Mouse (Mus musculus) neural tube, embryonic 13.5 days (tissue): ENCODE measurements around the gene Cstf1. TPM values are rescaled to one million over a fixed set of nuclear protein-coding genes. Genes with fewer than 3 reads are reported as not detected.

ENCODE experiments used
- ATAC-seq: fragments of 200-750 bp; cut with Nextera tagmentation; 2 replicates; pipeline ENCODE4 v1.8.0; 2017; ENCODE audit warnings: low read depth, mild to moderate bottlenecking, moderate TSS enrichment, moderate library complexity
- H3K27ac ChIP-seq: fragments of 300-500 bp; sonication (generic); replicated peaks from 2 replicates; pipeline ENCODE4 v1.5.1; 2015; ENCODE audit warnings: moderate library complexity, mild to moderate bottlenecking, inconsistent platforms
- H3K27me3 ChIP-seq: fragments of 300-500 bp; sonication (generic); 2 replicates; pipeline ENCODE4 v1.6.1; 2015; ENCODE audit warnings: mild to moderate bottlenecking, inconsistent platforms
- H3K36me3 ChIP-seq: fragments of 300-500 bp; sonication (generic); 2 replicates; pipeline ENCODE4 v1.6.1; 2015; ENCODE audit warnings: mild to moderate bottlenecking, inconsistent platforms
- H3K4me1 ChIP-seq: fragments of 300-500 bp; sonication (generic); replicated peaks from 2 replicates; pipeline ENCODE4 v1.6.1; 2015; ENCODE audit warnings: inconsistent platforms
- H3K4me2 ChIP-seq: fragments of 300-500 bp; sonication (generic); 2 replicates; pipeline ENCODE4 v1.6.1; 2015; ENCODE audit warnings: inconsistent platforms, mild to moderate bottlenecking, moderate library complexity
- H3K4me3 ChIP-seq: fragments of 300-500 bp; sonication (generic); 2 replicates; pipeline ENCODE4 v1.5.1; 2015; ENCODE audit warnings: mild to moderate bottlenecking, inconsistent platforms
- H3K9ac ChIP-seq: fragments of 300-500 bp; sonication (generic); 2 replicates; pipeline ENCODE4 v1.6.1; 2015; ENCODE audit warnings: moderate library complexity, mild to moderate bottlenecking, inconsistent platforms
- H3K9me3 ChIP-seq: fragments of 300-500 bp; sonication (generic); 2 replicates; pipeline ENCODE4 v1.6.1; 2016; ENCODE audit warnings: inconsistent platforms
- WGBS: fragments of 180-500 bp; shearing (Covaris S2); methylation state at CpG from one replicate; pipeline ENCODE4 v1.1.7; 2015; 5-methylcytosine and 5-hydroxymethylcytosine counted together
- polyA plus RNA-seq: library from polyadenylated mRNA; unstranded; fragments of >200 nt; fragmentation: Nextera tagmentation; extraction: Ambion mirVana; gene quantifications from 2 replicates; pipeline ENCODE4 v1.2.1, GENCODE M21; 2015

The Cstf1 gene
- polyA plus RNA-seq, 1 experiment from 2014 or later, result 26.3 TPM

DNA sequence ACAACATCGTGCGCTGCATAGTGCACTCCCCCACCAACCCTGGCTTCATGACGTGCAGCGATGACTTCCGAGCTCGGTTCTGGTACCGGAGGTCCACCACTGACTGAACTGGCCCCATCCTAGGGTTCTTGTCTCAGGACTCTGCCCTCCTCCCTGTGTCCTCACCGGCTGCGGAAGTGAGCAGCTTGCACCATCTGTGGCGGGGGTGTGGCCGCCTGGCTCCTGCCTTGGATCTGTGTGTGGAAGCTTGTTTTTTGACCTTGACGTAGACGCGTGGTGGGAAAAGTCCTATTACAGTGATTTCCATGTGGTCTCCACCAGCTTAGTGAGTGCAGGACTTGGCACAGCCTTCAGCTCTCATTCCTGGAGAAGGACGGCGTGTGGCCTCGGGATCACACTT lies 10.0 kb downstream of the Cstf1 start:
- Histone ChIP-seq H3K27me3 (no peaks in the 10 kb centered on the region), H3K27ac (no peak overlapping the region), H3K4me1 (peaks cover 3% of the 10 kb centered on the region; the same call in 1 of the 2 replicates), H3K4me2 (no peak overlapping the region), H3K4me3 (no peak overlapping the region), H3K9ac (no peak overlapping the region), H3K9me3 (no peaks in the 10 kb centered on the region), H3K36me3 (peaks cover 76% of the 10 kb centered on the region)
- WGBS, result 95% methylated on average over 17 of the region's 17 CpGs
- no peak for ATAC-seq

DNA sequence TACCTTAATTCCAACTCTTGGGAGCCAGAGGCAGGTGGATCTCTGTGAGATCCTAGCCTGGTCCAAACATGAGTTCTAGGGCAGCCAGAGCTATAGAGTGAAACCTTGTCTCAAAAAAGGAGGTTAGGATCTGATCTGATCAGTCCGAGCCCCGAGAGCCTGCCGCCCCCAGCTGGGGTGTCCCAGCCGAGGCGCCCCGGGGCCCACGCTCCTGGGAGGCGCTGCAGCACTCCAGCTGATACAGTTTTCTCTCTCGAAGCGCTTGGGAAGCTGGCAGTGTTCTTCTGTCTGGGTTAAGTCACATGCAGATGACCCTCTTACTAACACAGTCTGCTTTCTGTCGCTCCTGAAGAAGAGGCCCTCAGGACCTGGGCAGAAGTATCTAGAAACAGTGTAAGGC lies 10.9 kb downstream of the Cstf1 start:
- 95% methylated on average over 11 of the region's 11 CpGs for WGBS
- Histone ChIP-seq H3K4me2 (no peak overlapping the region), H3K9ac (no peak overlapping the region), H3K9me3 (no peaks in the 10 kb centered on the region), H3K36me3 (peaks cover 68% of the 10 kb centered on the region), H3K4me3 (no peak overlapping the region), H3K4me1 (peaks cover 3% of the 10 kb centered on the region; the same call in 1 of the 2 replicates), H3K27ac (no peak overlapping the region), H3K27me3 (no peaks in the 10 kb centered on the region)
- no peak for ATAC-seq

DNA sequence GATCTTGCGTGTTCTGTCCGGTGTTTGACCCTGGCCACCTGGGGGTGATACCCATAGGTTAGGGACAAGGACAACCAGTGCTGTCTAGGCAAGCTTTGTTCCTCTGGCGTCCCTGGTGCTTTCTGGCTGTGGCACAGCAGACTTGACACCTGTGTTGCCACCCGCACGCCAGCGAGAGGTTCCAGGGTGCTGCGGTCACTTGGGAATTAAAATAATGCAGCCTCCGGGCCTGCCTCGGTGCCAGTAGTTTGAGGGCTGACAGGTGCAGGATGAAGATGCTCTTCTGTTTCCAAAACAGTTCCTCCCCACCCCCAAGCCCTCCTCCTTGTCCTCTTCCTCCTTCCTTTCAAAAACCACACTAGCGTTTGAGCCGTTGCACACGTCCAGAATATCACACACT lies 11.4 kb downstream of the Cstf1 start:
- Histone ChIP-seq H3K9me3 (no peaks in the 10 kb centered on the region), H3K27ac (no peak overlapping the region), H3K4me2 (no peak overlapping the region), H3K9ac (no peak overlapping the region), H3K27me3 (no peaks in the 10 kb centered on the region), H3K36me3 (peaks cover 63% of the 10 kb centered on the region), H3K4me1 (peaks cover 3% of the 10 kb centered on the region; the same call in 1 of the 2 replicates), H3K4me3 (no peak overlapping the region)
- no peak for ATAC-seq
- WGBS, result 88% methylated on average over 12 of the region's 12 CpGs

DNA sequence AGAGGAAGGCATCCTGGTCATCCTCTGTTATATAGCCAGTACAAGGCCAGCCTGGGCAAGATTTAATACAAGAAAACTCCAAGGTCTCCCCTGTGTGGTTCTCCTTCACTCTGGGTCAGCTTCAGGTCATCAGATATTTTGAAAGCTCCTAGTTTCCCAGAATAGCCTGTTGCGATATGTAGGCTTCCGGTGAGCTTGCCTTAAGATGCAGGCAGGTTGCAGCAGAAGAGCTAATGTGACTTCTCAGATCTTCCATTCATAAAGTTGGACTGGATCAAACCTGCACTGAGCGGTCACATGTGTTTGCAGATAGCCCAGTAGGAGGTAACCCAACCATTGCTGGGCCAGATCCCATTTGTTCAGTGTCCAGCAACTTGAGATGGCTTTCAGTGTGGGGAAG lies 14.2 kb downstream of the Cstf1 start:
- ATAC-seq, result no peak
- no peak overlapping the region for H3K9ac ChIP-seq
- no peak overlapping the region for H3K27ac ChIP-seq
- no peaks in the 10 kb centered on the region for H3K27me3 ChIP-seq
- H3K36me3 ChIP-seq, result peaks cover 35% of the 10 kb centered on the region
- no peaks in the 10 kb centered on the region for H3K4me1 ChIP-seq
- WGBS, result 92% methylated on average over 3 of the region's 3 CpGs
- H3K4me2 ChIP-seq, result no peak overlapping the region
- no peak overlapping the region for H3K4me3 ChIP-seq
- H3K9me3 ChIP-seq, result no peaks in the 10 kb centered on the region

DNA sequence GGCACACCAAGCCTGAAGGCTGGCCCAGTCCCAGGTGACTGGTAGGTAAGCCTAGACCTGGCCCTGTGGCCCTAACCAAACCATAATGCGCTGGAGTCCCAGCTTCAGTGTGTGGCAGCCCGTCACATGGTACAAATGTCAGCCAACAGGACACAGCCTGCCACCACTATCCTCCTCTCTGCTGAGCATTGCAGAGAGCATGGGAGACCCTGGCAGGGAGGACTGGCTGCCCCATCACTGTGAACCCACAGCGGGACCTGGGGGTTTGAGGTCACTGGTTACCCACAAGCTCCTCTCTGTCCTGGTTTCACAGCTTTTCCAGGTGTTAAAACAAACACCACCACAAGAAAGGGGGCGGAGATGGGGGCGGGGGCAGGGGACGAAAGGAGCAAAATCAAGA lies 19.9 kb downstream of the Cstf1 start:
- Histone ChIP-seq H3K4me1 (0 out of 2 replicates have a peak, but pooled peaks cover 2% of the 10 kb centered on the region), H3K27me3 (no peaks in the 10 kb centered on the region), H3K4me3 (no peak overlapping the region), H3K9ac (no peak overlapping the region), H3K27ac (no peak overlapping the region), H3K4me2 (no peak overlapping the region), H3K36me3 (no peaks in the 10 kb centered on the region), H3K9me3 (no peaks in the 10 kb centered on the region)
- no peak for ATAC-seq
- WGBS, result 40% methylated on average over 6 of the region's 6 CpGs

DNA sequence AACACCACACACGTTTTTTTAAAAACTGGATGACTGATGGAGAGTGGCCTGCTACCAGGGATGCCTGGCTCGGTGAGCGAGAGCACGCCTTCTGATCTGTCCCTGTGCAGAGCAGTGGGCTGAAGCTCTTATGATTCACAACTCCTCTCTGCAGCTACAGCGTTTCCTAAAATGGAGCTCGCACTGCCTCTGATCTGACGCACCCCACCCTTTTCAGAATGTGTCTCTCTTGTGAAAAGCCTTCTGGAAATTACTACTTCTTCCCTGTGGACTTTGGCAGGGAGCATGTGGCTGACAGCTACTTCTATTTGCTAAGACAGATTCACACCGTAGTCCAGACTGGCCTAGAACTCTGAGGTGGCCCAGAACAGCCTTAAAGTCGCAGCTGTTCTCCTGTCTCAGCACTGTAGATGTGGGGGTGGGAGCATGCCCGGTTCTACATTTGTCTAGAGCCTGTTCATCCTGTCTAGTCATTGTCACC lies 21.6 kb downstream of the Cstf1 start:
- H3K4me1 ChIP-seq, result peaks cover 6% of the 10 kb centered on the region; the same call in 1 of the 2 replicates
- no peaks in the 10 kb centered on the region for H3K9me3 ChIP-seq
- ATAC-seq, result no peak
- 75% methylated on average over 10 of the region's 10 CpGs for WGBS
- H3K36me3 ChIP-seq, result no peaks in the 10 kb centered on the region
- no peaks in the 10 kb centered on the region for H3K27me3 ChIP-seq
- no peak overlapping the region for H3K4me2 ChIP-seq
- H3K9ac ChIP-seq, result no peak overlapping the region
- no peak overlapping the region for H3K4me3 ChIP-seq
- H3K27ac ChIP-seq, result no peak overlapping the region

DNA sequence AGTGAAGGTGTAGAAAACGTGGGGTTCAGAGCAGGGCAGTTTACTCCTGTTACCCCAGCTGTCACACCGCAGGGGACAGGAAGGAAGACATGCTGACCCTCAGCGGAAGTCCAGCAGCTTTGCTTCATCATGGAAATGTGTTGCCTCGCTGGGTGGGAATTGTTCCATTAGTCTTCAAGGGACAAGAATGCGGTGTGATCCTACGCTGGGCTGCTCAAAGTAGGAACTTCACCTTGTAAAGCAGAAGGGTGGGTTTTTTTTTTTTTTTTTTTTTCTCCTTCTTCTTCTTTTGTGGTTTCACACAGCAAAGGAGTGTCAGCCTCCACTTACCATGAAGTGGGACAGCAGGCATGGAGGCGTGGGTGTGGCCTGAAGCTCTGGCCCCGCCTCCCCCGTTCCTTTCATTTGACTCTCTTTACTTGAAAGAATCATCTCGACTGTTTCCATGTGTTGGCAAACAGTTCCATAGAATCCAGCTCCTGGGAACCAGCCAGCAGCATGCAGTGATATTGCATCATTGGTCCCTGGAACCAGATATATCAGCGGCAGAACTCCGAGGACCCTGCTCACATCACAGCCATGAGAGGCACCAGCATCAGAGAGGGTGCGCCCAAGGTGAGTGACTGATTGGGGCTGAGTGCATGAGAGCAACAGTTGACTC lies 23.0 kb downstream of the Cstf1 start, which contains the start of gene Cass4:
Gene Cass4, plus strand, starts transcription at position 404 of the 661 bp plus-strand sequence.
- Histone ChIP-seq H3K9ac (no peak within 1 kb of the TSS), H3K4me1 (peaks cover 6% of the 10 kb centered on the region; the same call in 1 of the 2 replicates), H3K4me3 (no peak within 1 kb of the TSS), H3K9me3 (no peaks in the 10 kb centered on the region), H3K4me2 (no peak within 1 kb of the TSS), H3K36me3 (no peaks in the 10 kb centered on the region), H3K27me3 (no peaks in the 10 kb centered on the region), H3K27ac (no peak within 1 kb of the TSS)
- no peak for ATAC-seq
- WGBS, result 38% methylated on average over 13 of the region's 13 CpGs

DNA sequence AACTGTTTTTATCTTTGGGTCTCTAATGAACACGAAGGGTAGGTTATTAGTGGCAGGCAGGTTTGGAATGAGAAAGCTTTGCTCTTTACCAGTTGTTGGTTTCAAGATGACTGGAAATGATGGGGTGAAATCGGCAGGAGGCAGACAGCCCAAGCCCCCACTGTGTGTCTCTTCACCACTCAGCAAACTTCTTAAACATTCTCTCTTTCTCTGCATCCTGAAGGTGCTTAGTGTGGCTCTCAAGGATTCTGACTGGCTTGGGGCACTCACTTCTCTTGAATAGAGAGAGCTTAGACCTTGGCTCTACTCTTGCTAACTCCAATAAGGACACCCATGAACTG lies 23.5 kb downstream of the Cstf1 start:
- H3K27ac ChIP-seq, result no peak overlapping the region
- H3K36me3 ChIP-seq, result no peaks in the 10 kb centered on the region
- no peak overlapping the region for H3K4me3 ChIP-seq
- H3K9me3 ChIP-seq, result no peaks in the 10 kb centered on the region
- 80% methylated on average over 2 of the region's 2 CpGs for WGBS
- ATAC-seq, result no peak
- no peaks in the 10 kb centered on the region for H3K27me3 ChIP-seq
- H3K4me2 ChIP-seq, result no peak overlapping the region
- no peak overlapping the region for H3K9ac ChIP-seq
- peaks cover 6% of the 10 kb centered on the region; the same call in 1 of the 2 replicates for H3K4me1 ChIP-seq

DNA sequence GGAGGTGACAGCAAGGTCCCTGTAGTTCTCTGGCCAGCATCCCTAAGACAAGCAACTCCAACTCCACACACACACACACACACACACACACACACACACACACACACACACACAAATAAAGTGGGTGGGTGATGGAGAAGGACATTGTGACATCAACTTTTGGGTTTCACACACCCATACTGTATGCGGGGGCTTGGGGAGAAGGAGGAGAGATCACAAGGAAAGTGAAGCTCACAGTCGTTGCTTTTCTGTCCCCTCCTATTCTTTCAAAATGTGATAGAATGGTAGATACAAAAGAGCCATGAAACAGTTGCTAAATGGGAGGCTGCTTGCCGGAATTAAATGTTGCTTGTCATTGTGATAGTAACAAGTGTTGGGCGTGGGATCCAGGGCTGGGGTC lies 24.2 kb downstream of the Cstf1 start:
- H3K4me3 ChIP-seq, result no peak overlapping the region
- no peak overlapping the region for H3K4me2 ChIP-seq
- peaks cover 7% of the 10 kb centered on the region for H3K4me1 ChIP-seq
- WGBS, result 63% methylated on average over 4 of the region's 4 CpGs
- no peak for ATAC-seq
- no peaks in the 10 kb centered on the region for H3K27me3 ChIP-seq
- H3K9ac ChIP-seq, result no peak overlapping the region
- no peaks in the 10 kb centered on the region for H3K9me3 ChIP-seq
- H3K36me3 ChIP-seq, result no peaks in the 10 kb centered on the region
- H3K27ac ChIP-seq, result no peak overlapping the region

DNA sequence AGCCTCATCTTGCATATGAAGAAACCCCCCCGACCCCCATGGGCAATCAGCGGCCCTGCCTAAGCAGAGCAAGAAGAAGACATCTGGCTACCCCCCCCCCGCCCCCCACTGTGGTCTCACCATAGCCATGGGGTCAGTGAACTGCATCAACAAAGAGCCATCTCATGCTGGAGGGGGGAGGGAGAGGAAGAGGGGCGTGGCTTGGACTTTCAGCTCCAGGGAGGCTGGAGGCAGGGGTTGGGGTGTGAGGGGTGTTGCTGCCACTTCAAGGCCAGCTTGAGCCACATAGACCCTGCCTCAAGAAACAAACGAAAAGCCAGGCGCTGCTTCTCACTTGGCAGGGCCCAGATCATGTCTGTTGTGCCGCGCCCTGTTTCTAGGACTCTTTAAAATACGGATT lies 25.5 kb downstream of the Cstf1 start:
- Histone ChIP-seq H3K36me3 (no peaks in the 10 kb centered on the region), H3K4me3 (no peak overlapping the region)
- ATAC-seq, result no peak

DNA sequence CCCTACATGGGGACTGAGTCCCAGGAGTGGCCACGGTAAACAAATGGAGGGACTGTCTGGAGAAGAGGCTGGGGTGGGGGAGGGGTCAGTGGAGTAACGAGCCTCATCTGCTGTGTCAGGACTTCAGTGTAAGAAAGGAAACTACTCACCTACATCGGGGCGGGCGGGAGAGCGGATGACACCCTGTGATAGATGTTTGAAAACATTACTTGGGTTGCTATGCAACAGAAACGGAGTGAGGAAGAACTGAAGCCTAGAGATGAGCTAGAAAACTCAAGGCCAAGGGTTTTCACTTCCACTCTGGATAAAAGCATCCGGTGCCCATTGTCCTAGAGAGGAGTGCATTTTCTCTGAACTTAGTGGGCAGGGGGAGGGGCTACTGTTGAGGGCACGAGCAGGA lies 29.4 kb downstream of the Cstf1 start:
- 29% methylated on average over 9 of the region's 9 CpGs for WGBS
- ATAC-seq, result 0 out of 2 replicates have a peak, but pooled peaks have one; percentile 32
- Histone ChIP-seq H3K4me2 (no peak overlapping the region), H3K27me3 (no peaks in the 10 kb centered on the region), H3K9me3 (no peaks in the 10 kb centered on the region), H3K4me3 (no peak overlapping the region), H3K27ac (no peak overlapping the region), H3K9ac (no peak overlapping the region), H3K36me3 (no peaks in the 10 kb centered on the region), H3K4me1 (peaks cover 15% of the 10 kb centered on the region)

More for the DNA sequence above, 25.5 kb downstream of the Cstf1 start:
- peaks cover 15% of the 10 kb centered on the region for H3K4me1 ChIP-seq
- WGBS, result 39% methylated on average over 9 of the region's 9 CpGs
- H3K9ac ChIP-seq, result no peak overlapping the region
- no peak overlapping the region for H3K4me2 ChIP-seq
- H3K27ac ChIP-seq, result no peak overlapping the region
- no peaks in the 10 kb centered on the region for H3K9me3 ChIP-seq
- no peaks in the 10 kb centered on the region for H3K27me3 ChIP-seq

DNA sequence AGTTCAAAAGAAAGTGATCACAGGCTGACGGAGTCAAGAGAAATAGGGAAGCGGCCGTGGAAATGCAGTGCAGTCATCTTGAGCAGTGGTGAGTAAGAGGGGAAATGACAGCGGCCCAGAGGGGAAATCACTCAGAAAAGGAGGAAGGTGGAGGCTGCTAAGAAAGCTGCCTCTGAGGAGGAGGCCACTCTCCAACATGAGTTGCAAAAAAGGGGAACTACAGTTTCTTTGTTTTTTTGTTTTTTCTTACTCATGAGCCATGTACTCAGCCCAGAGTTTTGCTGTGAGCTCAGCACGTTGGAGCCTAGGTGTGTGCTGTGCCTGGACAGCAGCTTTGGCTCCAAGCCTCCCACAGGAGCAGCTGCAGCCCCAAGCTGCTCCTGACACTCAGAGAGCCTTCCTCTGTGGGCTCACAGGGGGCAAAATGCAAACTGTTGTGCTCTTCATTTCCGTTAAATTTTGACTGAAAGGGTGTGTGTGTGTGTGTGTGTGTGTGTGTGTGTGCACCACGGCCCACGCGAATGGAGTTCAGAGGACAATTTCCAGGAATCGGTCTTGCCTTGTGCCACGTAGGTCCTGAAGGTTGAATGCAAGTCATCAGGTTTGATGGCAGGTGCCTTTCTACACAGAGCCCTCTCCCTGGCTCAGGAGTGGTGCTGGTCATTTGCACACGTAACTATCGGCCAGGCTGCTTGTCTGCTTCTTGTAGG lies 30.8 kb downstream of the Cstf1 start:
- no peak for ATAC-seq
- no peak overlapping the region for H3K9ac ChIP-seq
- 75% methylated on average over 13 of the region's 13 CpGs for WGBS
- H3K27ac ChIP-seq, result no peak overlapping the region
- no peaks in the 10 kb centered on the region for H3K36me3 ChIP-seq
- no peak overlapping the region for H3K4me3 ChIP-seq
- no peak overlapping the region for H3K4me2 ChIP-seq
- peaks cover 8% of the 10 kb centered on the region for H3K4me1 ChIP-seq
- H3K9me3 ChIP-seq, result no peaks in the 10 kb centered on the region
- H3K27me3 ChIP-seq, result no peaks in the 10 kb centered on the region
